Mouse (Mus musculus) natural killer cell, adult 2 months (primary cell): ENCODE results near the gene Cdc123.
A peak's percentile ranks its signal among the peaks of the same experiment; 100 is the strongest.

Experiments
- DNase-seq, 2 experiments: peaks; one replicate each; pipeline ENCODE4 v3.0.0; 2022; ENCODE audit warnings: low spot score in 2 of 2

Cdc123 gene

GRCm38 (mm10) chr2:5844873-5845631 lies at the start of gene Cdc123, which contains the start of gene Nudt5:
Gene Cdc123 (minus strand): TSS chr2:5845164.
Gene Nudt5 (plus strand): TSS chr2:5845019.
- DNase-seq, result peak; percentile 83 to 88

- DNase-seq, result no peak
Measured at GRCm38 (mm10) chr2:5894296-5894695, 49.3 kb upstream of the Cdc123 start.

GRCm38 (mm10) chr2:5889412-5889811 lies 44.4 kb upstream of the Cdc123 start:
- no peak for DNase-seq

- peak; percentile 12 to 45 for DNase-seq
Measured at GRCm38 (mm10) chr2:5888865-5889264, 43.9 kb upstream of the Cdc123 start.

- no peak for DNase-seq
Measured at GRCm38 (mm10) chr2:5877446-5877845, 32.5 kb upstream of the Cdc123 start.

GRCm38 (mm10) chr2:5869746-5870145 lies 24.8 kb upstream of the Cdc123 start:
- DNase-seq, result no peak

- no peak for DNase-seq
Measured at GRCm38 (mm10) chr2:5867681-5868080, 22.7 kb upstream of the Cdc123 start.

- no peak for DNase-seq
Measured at GRCm38 (mm10) chr2:5862834-5863233, 17.9 kb upstream of the Cdc123 start, which contains the start of gene Gm13199. Gene Gm13199 (minus strand): TSS chr2:5862934.

GRCm38 (mm10) chr2:5851866-5852265 lies 6.9 kb upstream of the Cdc123 start:
- DNase-seq, result no peak

- DNase-seq, result no peak
Measured at GRCm38 (mm10) chr2:5851116-5851515, 6.2 kb upstream of the Cdc123 start.

- DNase-seq, result no peak
Measured at GRCm38 (mm10) chr2:5845826-5846225, 862 bp upstream of the Cdc123 start.

- no peak for DNase-seq
Measured at GRCm38 (mm10) chr2:5844181-5844872, 637 bp downstream of the Cdc123 start.

GRCm38 (mm10) chr2:5840815-5841214 lies 4.1 kb downstream of the Cdc123 start:
- no peak for DNase-seq

- no peak for DNase-seq
Measured at GRCm38 (mm10) chr2:5825265-5825913, 19.6 kb downstream of the Cdc123 start.

GRCm38 (mm10) chr2:5824685-5825084 lies 20.3 kb downstream of the Cdc123 start:
- no peak for DNase-seq

GRCm38 (mm10) chr2:5824213-5824612 lies 20.8 kb downstream of the Cdc123 start:
- no peak for DNase-seq

GRCm38 (mm10) chr2:5822449-5822848 lies 22.5 kb downstream of the Cdc123 start:
- no peak for DNase-seq

GRCm38 (mm10) chr2:5821264-5821663 lies 23.7 kb downstream of the Cdc123 start:
- DNase-seq, result no peak

GRCm38 (mm10) chr2:5811235-5811782 lies 33.7 kb downstream of the Cdc123 start:
- no peak for DNase-seq

- DNase-seq, result no peak
Measured at GRCm38 (mm10) chr2:5810036-5810718, 34.8 kb downstream of the Cdc123 start.

- peak in 1 of 2 experiments; percentile 27 for DNase-seq
Measured at GRCm38 (mm10) chr2:5806201-5806600, 38.8 kb downstream of the Cdc123 start.

GRCm38 (mm10) chr2:5805228-5805627 lies 39.7 kb downstream of the Cdc123 start:
- no peak for DNase-seq
